Mouse (Mus musculus): ENCODE measurements around the gene Siah3.

DNA sequence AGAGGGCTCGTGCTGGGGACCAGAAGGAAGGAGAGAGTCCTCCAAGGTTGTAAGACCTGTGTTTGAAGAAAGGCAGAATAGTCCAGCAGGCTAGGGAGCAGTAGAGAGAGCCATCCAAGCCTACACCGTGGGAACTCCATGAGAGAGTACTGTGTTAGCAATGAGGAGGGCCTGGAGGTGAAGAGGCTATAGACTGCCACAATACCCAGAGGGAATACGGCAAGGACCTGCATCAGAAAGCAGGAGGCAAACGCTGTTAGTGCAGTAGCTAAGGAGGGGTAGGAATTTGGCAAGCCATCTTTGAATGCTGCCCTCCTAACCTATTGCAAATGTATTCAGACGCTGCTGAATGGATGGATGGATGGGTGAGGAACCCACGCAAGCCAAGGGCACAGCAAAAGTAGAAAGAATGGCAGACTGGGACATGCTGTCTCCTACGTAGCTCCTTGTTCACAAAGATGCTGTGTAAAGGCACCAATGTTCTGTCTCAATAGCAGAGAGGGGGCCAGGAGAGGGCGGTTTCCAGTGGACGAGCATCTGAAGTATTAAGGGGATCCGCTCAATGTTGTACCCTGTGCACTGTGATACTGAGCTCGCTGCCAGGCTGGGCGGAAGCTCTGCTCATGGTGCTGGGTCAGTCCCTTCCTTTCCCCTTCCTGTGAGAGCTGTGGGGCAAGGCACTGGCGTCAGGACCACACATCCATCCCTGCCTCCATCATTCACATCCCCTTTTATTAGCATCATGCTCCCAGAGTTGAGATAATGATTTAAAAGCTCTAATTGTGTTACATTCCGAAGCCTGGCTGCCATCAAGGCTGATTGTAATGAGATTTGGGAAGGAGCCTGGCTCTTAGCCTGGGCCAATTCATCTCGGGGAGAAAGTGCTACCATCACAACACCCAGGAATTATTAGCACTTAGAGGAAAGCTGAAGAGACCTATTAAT, 26.7 kb downstream of the Siah3 start:
- TF ChIP-seq SMC3 (IDR thresholded peaks at IDR 0.05; ENCODE audit: low read depth, low read length) (no peak), ZNF384 (IDR thresholded peaks at IDR 0.05; ENCODE audit: low read depth, low read length) (no peak), KAT2A (conservative IDR thresholded peaks at IDR 0.05; ENCODE audit: low read depth, low read length) (no peak)

Measured in MEL (cell line).